Mouse (Mus musculus): ENCODE measurements around the gene Slc4a4.

DNA sequence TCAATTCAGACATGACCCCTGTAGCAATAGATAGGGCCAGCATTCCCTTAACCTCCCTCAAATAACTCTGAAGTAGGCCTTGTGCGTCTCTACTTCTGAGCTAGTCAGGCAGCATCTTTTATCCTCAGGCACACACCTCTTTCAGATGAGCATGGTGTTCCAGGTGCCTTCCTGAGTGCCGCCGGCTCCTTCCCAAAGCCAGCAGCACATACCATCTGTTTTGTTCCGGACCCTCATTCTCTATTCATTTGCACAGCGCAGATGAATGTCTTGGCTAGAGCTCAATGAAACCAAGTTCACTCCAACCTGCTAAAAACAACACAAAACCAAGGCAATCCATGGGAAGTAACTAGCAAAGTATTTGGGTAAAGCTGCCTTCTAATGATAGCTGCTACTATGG lies 165.6 kb downstream of the Slc4a4 start:
- TF ChIP-seq GATA1 (IDR thresholded peaks at IDR 0.05; ENCODE audit: low read length) (no peak), TAL1 (IDR thresholded peaks at IDR 0.05; ENCODE audit: low read length) (no peak)
